Mouse (Mus musculus): ENCODE results near the gene Nckap5.

Nckap5 gene

GRCm38 (mm10) chr1:125911901-125912445, 918.6 kb downstream of the Nckap5 start:
- TF ChIP-seq GATA4 (IDR thresholded peaks at IDR 0.05; ENCODE audit: insufficient replicate concordance, low read length), result no peak

DNA sequence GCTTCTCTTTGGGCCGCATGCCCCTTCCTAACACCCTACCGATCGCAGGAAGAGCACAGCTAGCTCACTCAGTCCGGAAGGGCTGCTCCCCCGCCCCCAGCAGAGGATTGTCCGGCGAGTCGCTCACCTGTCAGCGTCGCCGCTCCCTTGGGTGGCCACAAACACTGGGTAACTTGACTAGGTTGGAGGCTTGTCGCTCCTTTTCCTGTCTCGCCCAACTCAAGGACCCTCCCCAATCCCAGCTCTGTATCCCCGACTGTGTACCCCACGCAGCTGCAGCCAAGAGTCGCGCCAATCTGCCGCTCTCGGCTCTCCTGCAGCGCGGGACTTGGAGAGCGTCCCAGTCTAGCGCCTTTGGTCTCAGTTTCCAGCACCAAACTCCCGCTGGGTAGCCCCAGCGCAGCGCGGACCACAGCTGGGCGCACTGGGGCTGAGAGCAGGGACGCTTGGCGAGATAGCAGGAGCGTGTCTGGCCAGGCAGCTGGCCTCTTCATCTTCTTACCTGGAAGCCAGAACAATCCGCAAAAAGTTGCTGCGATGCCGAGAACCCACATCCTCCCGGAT, 919.2 kb downstream of the Nckap5 start:
- no peak for TF ChIP-seq GATA4 (IDR thresholded peaks at IDR 0.05; ENCODE audit: insufficient replicate concordance, low read length)

- no peak for TF ChIP-seq GATA4 (IDR thresholded peaks at IDR 0.05; ENCODE audit: insufficient replicate concordance, low read length)
Observed at GRCm38 (mm10) chr1:125910871-125911265, 919.7 kb downstream of the Nckap5 start.

DNA sequence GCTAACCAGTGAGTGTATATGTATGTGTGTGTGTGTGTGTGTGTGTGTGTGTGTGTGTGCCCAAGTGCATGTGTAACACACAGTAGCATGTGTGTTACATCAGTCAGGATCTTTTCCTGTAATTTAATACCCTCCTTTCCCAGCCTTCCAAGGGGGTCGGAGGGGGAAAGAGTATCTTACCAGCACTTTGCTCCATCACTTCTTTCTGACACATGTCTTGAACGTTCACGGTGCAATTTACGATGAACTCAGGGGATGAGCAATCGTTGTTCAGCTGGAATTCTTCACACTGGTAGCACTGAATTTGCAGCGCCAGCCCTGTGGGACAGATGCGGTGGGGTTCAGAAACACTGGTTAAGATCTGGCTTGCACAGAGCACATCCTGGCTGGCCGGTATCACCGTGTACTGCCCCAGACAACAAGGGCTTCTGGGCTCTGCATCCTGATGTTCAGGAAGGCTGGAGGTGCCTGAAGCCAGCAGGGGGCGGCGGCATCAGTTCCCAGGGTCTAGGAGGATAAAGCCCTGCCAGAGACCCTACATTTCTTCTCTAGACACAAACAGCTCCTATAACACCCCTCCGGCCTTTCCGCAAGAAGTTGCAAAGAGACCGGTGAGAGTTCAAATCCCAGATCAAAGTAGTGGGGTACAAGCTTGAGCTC, 920.3 kb downstream of the Nckap5 start:
- no peak for TF ChIP-seq GATA4 (IDR thresholded peaks at IDR 0.05; ENCODE audit: insufficient replicate concordance, low read length)

DNA sequence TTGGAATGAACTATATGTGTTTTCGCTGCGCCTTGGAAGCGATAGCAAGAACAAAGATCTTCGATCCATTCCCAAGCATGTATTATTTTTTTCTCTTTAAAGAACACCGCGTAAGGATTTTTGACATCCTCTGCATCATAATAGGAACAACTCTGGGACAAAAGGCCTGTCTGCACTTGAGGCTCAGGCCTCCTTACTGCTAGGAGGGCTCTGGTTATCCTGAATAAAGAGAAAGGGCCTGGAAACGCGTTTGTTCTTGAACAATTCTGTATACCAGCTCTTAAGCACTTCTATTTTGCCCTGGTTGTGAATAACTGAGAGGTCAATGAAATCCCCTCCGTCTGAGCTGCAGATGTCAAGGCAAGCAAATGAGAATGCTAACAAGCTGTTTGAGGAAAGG, 937.4 kb downstream of the Nckap5 start:
- no peak for TF ChIP-seq GATA4 (IDR thresholded peaks at IDR 0.05; ENCODE audit: insufficient replicate concordance, low read length)

DNA sequence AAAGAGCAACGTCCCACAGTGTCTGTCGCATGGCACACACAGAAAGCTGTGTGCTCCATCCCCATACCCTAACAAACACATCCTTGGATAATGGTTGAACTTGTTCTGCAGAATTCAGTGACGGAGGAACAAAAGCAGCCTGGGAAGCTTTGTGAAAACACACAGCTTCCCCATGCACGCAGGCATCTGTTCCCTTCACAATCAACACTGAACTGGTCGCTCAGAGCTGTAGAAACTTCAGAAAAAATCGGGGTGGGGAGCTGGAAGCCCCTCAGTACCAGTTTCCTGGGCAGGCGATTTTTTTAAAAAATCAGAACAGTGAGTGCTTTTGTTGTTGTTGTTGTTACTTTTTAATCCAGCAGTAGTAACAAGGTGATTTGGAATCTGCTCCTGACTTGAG, 960.5 kb downstream of the Nckap5 start:
- no peak for TF ChIP-seq GATA4 (IDR thresholded peaks at IDR 0.05; ENCODE audit: insufficient replicate concordance, low read length)
